Mouse (Mus musculus): ENCODE results near the gene Scn4b.

- TF ChIP-seq CTCF (IDR thresholded peaks at IDR 0.05; ENCODE audit: low read depth) (no peak), EP300 (IDR thresholded peaks at IDR 0.05; ENCODE audit: low read depth) (no peak)
These were observed 15.9 kb upstream of the Scn4b start for GRCm38 (mm10) chr9:45122209-45122761.
